In the genomic region with DNA sequence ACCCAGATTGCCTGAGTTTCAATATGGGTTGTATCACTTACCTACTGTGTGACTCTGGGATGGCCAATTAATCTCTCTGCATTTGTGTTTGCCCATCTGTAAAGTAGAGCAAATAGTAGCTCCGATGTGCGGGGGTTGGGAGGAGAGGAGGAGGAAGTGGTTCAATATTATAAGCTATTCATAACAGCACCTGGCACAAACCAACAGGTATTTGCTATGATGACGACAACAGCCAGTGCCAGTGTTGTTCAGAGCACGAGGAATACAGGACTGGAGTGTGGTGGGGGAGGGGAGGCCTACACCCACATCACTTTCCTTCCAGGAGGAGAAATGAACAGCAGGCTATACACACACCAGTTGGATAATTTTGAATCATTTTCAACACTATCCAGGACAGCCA, we compare ENCODE assay signal across 14 mouse cellular contexts.
DNase-seq lines count a peak whose midpoint lies in the region; ATAC-seq lines count a peak whose summit lies in the region.
"Had no signal": no experiment of that assay in that cellular context is flagged by ENCODE, and none has a peak within 500 bp of the region (broad histone marks: within the 10 kb centered on the region; RNA-seq: fewer than 3 reads in every experiment).

No protein-coding gene starts in this region.

- H3K9me3 ChIP-seq in intestine, embryonic 16.5 days (ENCODE audit: control insufficient read depth, low read length) = no peaks in the 10 kb centered on the region
- no peaks in the 10 kb centered on the region for H3K9me3 ChIP-seq in stomach, embryonic 14.5 days (ENCODE audit: control insufficient read depth, low read depth, low read length)
- no peaks in the 10 kb centered on the region for H3K9me3 ChIP-seq in hindbrain, embryonic 11.5 days (ENCODE audit: control insufficient read depth, low read length)
- H3K9me3 ChIP-seq: embryonic facial prominence, embryonic 10.5 days; hindbrain, embryonic 12.5 days had no signal

- intact Hi-C loops in heart, postnatal 14 days (cut with DNase I) = loop anchor here (5.0 kb wide), 1 partner anchor 167 kb away; no protein-coding TSS in a partner anchor
- intact Hi-C loops in left cerebral cortex, postnatal 36 days (cut with DNase I) = loop anchor here (5.0 kb wide), 1 partner anchor 147 kb away; no protein-coding TSS in a partner anchor
- intact Hi-C loops in heart, postnatal 10 days (cut with DNase I) = loop anchor here (10.0 kb wide), 1 partner anchor 1015 kb away; no protein-coding TSS in a partner anchor

- 64% methylated on average over 4 of the region's 4 CpGs for WGBS in intestine, embryonic 16.5 days
- WGBS in stomach, embryonic 14.5 days = 53% methylated on average over 4 of the region's 4 CpGs
- 91% methylated on average over 4 of the region's 4 CpGs for WGBS in hindbrain, embryonic 11.5 days

- H3K27ac ChIP-seq in intestine, embryonic 16.5 days (ENCODE audit: low read length) = no peak overlapping the region
- no peak overlapping the region for H3K27ac ChIP-seq in stomach, embryonic 14.5 days (ENCODE audit: low read length)
- no peak overlapping the region for H3K27ac ChIP-seq in hindbrain, embryonic 11.5 days (ENCODE audit: low read depth, low read length)
- H3K27ac ChIP-seq: embryonic facial prominence, embryonic 10.5 days; gastrocnemius, adult 2 months; hindbrain, embryonic 12.5 days had no signal

- H3K4me2 ChIP-seq in intestine, embryonic 16.5 days (ENCODE audit: low read depth, low read length) = no peak overlapping the region
- H3K4me2 ChIP-seq in stomach, embryonic 14.5 days (replicated peaks; ENCODE audit: low read depth, low read length) = no peak overlapping the region
- no peak overlapping the region for H3K4me2 ChIP-seq in hindbrain, embryonic 11.5 days (replicated peaks; ENCODE audit: low read depth, low read length)
- H3K4me2 ChIP-seq: hindbrain, embryonic 12.5 days; lung, embryonic 14.5 days had no signal

- no peak overlapping the region for H3K9ac ChIP-seq in intestine, embryonic 16.5 days (ENCODE audit: low read depth, low read length)
- H3K9ac ChIP-seq in stomach, embryonic 14.5 days (replicated peaks; ENCODE audit: low read depth, low read length) = no peak overlapping the region
- H3K9ac ChIP-seq in hindbrain, embryonic 11.5 days (ENCODE audit: low read depth, low read length) = no peak overlapping the region
- H3K9ac ChIP-seq: hindbrain, embryonic 12.5 days; lung, embryonic 14.5 days had no signal

- DNase-seq in heart, adult 11 months = peak; percentile 78
- no peak for DNase-seq in heart, postnatal 14 days
- peak; percentile 51 to 64 for DNase-seq in left cerebral cortex, postnatal 36 days (ENCODE audit: low spot score in 2 of 2)
- no peak for DNase-seq in cerebellum, adult 8-10 months
- DNase-seq in hindbrain, embryonic 11.5 days (ENCODE audit: low spot score) = no peak
- DNase-seq in heart, postnatal 10 days = no peak
- DNase-seq: adrenal gland, adult 8-10 months; gastrocnemius, adult 2 months; kidney, adult 9 months; lung, embryonic 14.5 days had no signal

- H3K4me1 ChIP-seq in intestine, embryonic 16.5 days (ENCODE audit: control insufficient read depth, insufficient read depth, low read length) = no peaks in the 10 kb centered on the region
- no peaks in the 10 kb centered on the region for H3K4me1 ChIP-seq in stomach, embryonic 14.5 days (ENCODE audit: control insufficient read depth, insufficient read depth, low read length)
- H3K4me1 ChIP-seq in hindbrain, embryonic 11.5 days (replicated peaks; ENCODE audit: control insufficient read depth, insufficient read depth, low read length) = no peaks in the 10 kb centered on the region
- H3K4me1 ChIP-seq: hindbrain, embryonic 12.5 days had no signal

- H3K36me3 ChIP-seq in intestine, embryonic 16.5 days (ENCODE audit: control insufficient read depth, insufficient read depth, low read length) = no peaks in the 10 kb centered on the region
- H3K36me3 ChIP-seq in stomach, embryonic 14.5 days (ENCODE audit: control insufficient read depth, insufficient read depth, low read length) = no peaks in the 10 kb centered on the region
- no peaks in the 10 kb centered on the region for H3K36me3 ChIP-seq in hindbrain, embryonic 11.5 days (ENCODE audit: control insufficient read depth, insufficient read depth, low read length)
- H3K36me3 ChIP-seq: embryonic facial prominence, embryonic 10.5 days; hindbrain, embryonic 12.5 days had no signal

- peak; percentile 63 for ATAC-seq in intestine, embryonic 16.5 days
- peak; percentile 42; the same call in 1 of the 2 replicates for ATAC-seq in stomach, embryonic 14.5 days (ENCODE audit: insufficient number of reproducible peaks, insufficient read depth, low FRiP score, low read depth)
- ATAC-seq in hindbrain, embryonic 11.5 days (ENCODE audit: low FRiP score) = no peak

- no peaks in the 10 kb centered on the region; the same call in 1 of the 2 replicates for H3K27me3 ChIP-seq in intestine, embryonic 16.5 days (replicated peaks; ENCODE audit: control insufficient read depth, insufficient read depth, low read length)
- H3K27me3 ChIP-seq in stomach, embryonic 14.5 days (ENCODE audit: control insufficient read depth, insufficient read depth, low read length) = no peaks in the 10 kb centered on the region
- H3K27me3 ChIP-seq in hindbrain, embryonic 11.5 days (ENCODE audit: control insufficient read depth, insufficient read depth, low read length) = no peaks in the 10 kb centered on the region
- H3K27me3 ChIP-seq: hindbrain, embryonic 12.5 days had no signal

- no peak overlapping the region for H3K4me3 ChIP-seq in intestine, embryonic 16.5 days (ENCODE audit: low read length)
- H3K4me3 ChIP-seq in stomach, embryonic 14.5 days (ENCODE audit: low read depth, low read length) = no peak overlapping the region
- no peak overlapping the region for H3K4me3 ChIP-seq in hindbrain, embryonic 11.5 days (ENCODE audit: low read depth, low read length)
- H3K4me3 ChIP-seq: embryonic facial prominence, embryonic 10.5 days; gastrocnemius, adult 2 months; hindbrain, embryonic 12.5 days had no signal

Comparison
In these comparisons a context has a peak if more than half of its experiments do, and no peak if none do; other contexts are left out.
1. DNase-seq: peak in heart, adult 11 months (single experiment) and left cerebral cortex, postnatal 36 days (2 of 2); none in heart, postnatal 14 days (0 of 2), cerebellum, adult 8-10 months (single experiment), hindbrain, embryonic 11.5 days (single experiment) and heart, postnatal 10 days (0 of 2).